Mouse (Mus musculus) heart, embryonic 15.5 days (tissue): ENCODE measurements around the gene Myo18a. TPM values are rescaled to one million over a fixed set of nuclear protein-coding genes. Genes with fewer than 3 reads are reported as not detected.

Experiments used
- ATAC-seq: fragments of 200-750 bp; cut with Nextera tagmentation; replicated peaks from 2 replicates; pipeline ENCODE4 v1.8.0; 2017; ENCODE audit warnings: low read depth, moderate TSS enrichment; ENCODE audit not compliant: insufficient number of reproducible peaks, insufficient read depth, low FRiP score
- H3K27ac ChIP-seq: fragments of 300-500 bp; sonication (generic); 2 replicates; pipeline ENCODE4 v1.5.1; 2015; ENCODE audit warnings: mild to moderate bottlenecking, inconsistent platforms
- H3K27me3 ChIP-seq: fragments of 300-500 bp; sonication (generic); 2 replicates; pipeline ENCODE4 v1.6.1; 2015; ENCODE audit warnings: inconsistent platforms
- H3K36me3 ChIP-seq: fragments of 300-500 bp; sonication (generic); 2 replicates; pipeline ENCODE4 v1.6.1; 2015; ENCODE audit warnings: mild to moderate bottlenecking, inconsistent platforms
- H3K4me1 ChIP-seq: fragments of 300-500 bp; sonication (generic); replicated peaks from 2 replicates; pipeline ENCODE4 v1.6.1; 2015; ENCODE audit warnings: inconsistent platforms
- H3K4me2 ChIP-seq: fragments of 300-500 bp; sonication (generic); 2 replicates; pipeline ENCODE4 v1.6.1; 2015; ENCODE audit warnings: inconsistent platforms, mild to moderate bottlenecking, moderate library complexity
- H3K4me3 ChIP-seq: fragments of 300-500 bp; sonication (generic); 2 replicates; pipeline ENCODE4 v1.5.1; 2015; ENCODE audit warnings: mild to moderate bottlenecking, inconsistent platforms
- H3K9ac ChIP-seq: fragments of 300-500 bp; sonication (generic); 2 replicates; pipeline ENCODE4 v1.6.1; 2015; ENCODE audit warnings: mild to moderate bottlenecking, inconsistent platforms
- H3K9me3 ChIP-seq: fragments of 300-500 bp; sonication (generic); replicated peaks from 2 replicates; pipeline ENCODE4 v1.6.1; 2016; ENCODE audit warnings: inconsistent platforms
- WGBS: fragments of 180-500 bp; shearing (Covaris S2); methylation state at CpG from one replicate; pipeline ENCODE4 v1.1.7; 2015; ENCODE audit warnings: mixed read lengths; 5-methylcytosine and 5-hydroxymethylcytosine counted together
- polyA plus RNA-seq: library from polyadenylated mRNA; unstranded; fragments of >200 nt; fragmentation: Nextera tagmentation; extraction: Ambion mirVana; gene quantifications from 2 replicates; pipeline ENCODE4 v1.2.1, GENCODE M21; 2015

Gene Myo18a
- polyA plus RNA-seq, 1 experiment from 2014 or later, result 107 TPM

DNA sequence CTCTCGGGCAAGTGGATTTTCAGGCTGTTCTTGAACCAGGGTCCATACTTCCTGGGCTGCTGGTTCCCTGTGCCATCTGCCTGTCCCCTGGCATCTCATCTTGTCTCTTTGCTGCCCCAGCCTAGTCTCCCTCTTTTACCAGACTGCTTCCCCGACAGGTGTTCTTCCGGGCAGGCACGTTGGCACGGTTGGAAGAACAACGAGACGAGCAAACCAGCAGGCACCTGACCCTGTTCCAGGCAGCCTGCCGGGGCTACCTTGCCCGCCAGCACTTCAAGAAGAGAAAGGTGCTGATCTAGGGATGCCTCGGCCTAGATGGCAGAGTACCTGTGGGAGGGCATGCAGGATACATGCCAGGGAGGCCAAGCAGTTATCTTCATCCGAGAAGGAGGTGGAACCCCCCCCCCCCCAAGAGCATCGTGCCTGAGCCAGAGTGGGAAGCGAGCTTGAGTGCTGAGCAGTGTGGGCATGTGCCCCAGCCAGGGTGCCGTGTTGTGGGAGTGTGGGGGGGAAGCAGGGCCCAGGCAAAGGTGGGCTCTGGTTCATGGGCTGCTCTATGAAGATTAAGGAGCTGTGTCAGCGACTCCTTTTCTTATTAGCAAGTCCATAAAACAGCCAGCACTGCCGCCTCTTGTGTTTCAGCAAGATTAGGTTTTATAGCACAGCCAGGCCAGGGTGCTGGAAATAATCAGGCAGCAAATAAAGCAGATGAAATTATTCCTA lies 77.6 kb downstream of the Myo18a start:
- peaks cover 15% of the 10 kb centered on the region for H3K4me1 ChIP-seq
- no peaks in the 10 kb centered on the region for H3K9me3 ChIP-seq
- ATAC-seq, result no peak
- H3K27me3 ChIP-seq, result no peaks in the 10 kb centered on the region
- H3K4me2 ChIP-seq, result no peak overlapping the region
- H3K27ac ChIP-seq, result no peak overlapping the region
- peaks cover 80% of the 10 kb centered on the region for H3K36me3 ChIP-seq
- H3K9ac ChIP-seq, result no peak overlapping the region
- 83% methylated on average over 16 of the region's 16 CpGs for WGBS
- no peak overlapping the region for H3K4me3 ChIP-seq

DNA sequence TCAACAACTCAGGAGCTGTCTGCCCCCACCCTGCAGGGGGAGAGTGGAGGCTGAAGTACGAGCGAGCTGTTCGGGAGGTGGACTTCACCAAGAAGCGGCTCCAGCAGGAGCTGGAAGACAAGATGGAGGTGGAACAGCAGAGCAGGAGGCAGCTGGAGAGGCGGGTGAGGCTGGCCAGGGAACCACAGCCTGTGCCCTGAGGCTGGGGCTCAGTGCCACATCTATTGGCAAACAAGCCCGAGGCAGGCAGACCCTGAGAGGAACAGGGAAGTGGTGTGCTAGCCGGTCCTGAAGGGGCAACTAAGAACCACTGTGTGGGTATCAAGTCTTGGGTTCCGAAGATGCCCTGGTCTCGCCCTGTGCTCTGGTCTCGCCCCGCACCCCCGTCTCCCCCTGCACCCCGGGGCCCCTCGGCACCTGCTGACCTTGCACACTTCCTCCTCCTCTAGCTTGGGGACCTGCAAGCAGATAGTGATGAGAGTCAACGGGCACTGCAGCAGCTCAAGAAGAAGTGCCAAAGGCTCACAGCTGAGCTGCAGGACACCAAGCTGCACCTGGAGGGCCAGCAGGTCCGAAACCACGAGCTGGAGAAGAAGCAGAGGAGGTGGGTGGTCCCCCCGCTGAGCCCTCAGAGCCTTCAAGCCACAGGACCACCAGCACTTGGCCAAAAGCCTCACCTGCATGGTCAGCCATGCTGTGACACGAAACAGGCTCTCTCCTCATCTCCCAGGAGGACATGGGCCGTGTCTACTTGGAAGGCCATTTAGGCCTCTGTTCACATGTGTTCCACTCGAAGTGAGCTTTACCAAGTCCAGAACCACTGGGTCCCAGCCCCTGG lies 80.2 kb downstream of the Myo18a start:
- H3K27ac ChIP-seq, result no peak overlapping the region
- no peaks in the 10 kb centered on the region for H3K9me3 ChIP-seq
- no peaks in the 10 kb centered on the region for H3K4me1 ChIP-seq
- no peak overlapping the region for H3K9ac ChIP-seq
- no peak overlapping the region for H3K4me3 ChIP-seq
- no peak for ATAC-seq
- no peaks in the 10 kb centered on the region for H3K27me3 ChIP-seq
- peaks cover 90% of the 10 kb centered on the region for H3K36me3 ChIP-seq
- WGBS, result 84% methylated on average over 21 of the region's 21 CpGs
- H3K4me2 ChIP-seq, result no peak overlapping the region

DNA sequence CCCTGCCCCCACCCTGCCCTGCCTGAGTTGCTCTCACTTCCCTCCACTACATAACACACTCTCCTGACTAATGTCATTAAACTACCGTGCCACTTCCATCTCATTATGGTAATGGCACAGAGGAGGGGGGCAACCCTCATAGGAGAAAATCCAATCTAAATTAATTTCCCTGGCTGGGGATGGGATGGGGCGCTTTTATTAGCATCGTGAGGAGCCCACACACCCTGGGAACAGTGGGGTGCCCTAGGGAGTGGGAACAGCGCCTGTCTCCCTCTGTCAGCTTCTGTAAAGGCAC lies 80.8 kb downstream of the Myo18a start:
- no peak overlapping the region for H3K4me3 ChIP-seq
- ATAC-seq, result no peak
- no peak overlapping the region for H3K27ac ChIP-seq
- H3K9ac ChIP-seq, result no peak overlapping the region
- no peaks in the 10 kb centered on the region for H3K27me3 ChIP-seq
- no peaks in the 10 kb centered on the region for H3K4me1 ChIP-seq
- no peaks in the 10 kb centered on the region for H3K9me3 ChIP-seq
- 76% methylated on average over 4 of the region's 4 CpGs for WGBS
- no peak overlapping the region for H3K4me2 ChIP-seq
- peaks cover 95% of the 10 kb centered on the region for H3K36me3 ChIP-seq

DNA sequence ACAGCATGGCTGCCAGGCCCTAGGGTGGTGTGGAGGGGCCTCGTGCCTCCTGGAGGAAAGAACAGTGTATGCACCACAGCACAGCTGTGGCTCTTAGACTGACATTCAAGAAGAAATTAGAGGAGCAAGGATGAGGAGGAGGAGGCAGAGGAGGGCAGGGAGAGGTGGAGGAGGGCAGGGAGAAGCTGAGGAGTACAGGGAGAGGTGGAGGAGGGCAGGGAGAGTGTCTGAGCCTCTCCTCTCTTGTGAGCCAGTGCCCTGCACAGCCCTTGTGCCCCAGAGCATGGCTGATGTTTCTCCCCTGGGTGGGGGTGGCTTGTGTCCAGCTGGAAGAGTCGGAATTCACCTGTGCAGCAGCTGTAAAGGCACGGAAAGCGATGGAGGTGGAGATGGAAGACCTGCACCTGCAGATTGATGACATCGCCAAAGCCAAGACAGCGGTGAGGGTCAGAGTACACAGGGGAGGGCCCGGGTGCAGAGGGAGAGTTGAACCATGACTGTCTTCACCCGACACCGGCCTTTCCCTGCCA lies 84.6 kb downstream of the Myo18a start:
- Histone ChIP-seq H3K4me1 (0 out of 2 replicates have a peak, but pooled peaks cover 8% of the 10 kb centered on the region), H3K27ac (no peak overlapping the region), H3K9ac (no peak overlapping the region), H3K36me3 (peaks cover 94% of the 10 kb centered on the region), H3K4me2 (no peak overlapping the region), H3K9me3 (no peaks in the 10 kb centered on the region), H3K27me3 (no peaks in the 10 kb centered on the region), H3K4me3 (no peak overlapping the region)
- ATAC-seq, result no peak
- WGBS, result 62% methylated on average over 9 of the region's 9 CpGs

DNA sequence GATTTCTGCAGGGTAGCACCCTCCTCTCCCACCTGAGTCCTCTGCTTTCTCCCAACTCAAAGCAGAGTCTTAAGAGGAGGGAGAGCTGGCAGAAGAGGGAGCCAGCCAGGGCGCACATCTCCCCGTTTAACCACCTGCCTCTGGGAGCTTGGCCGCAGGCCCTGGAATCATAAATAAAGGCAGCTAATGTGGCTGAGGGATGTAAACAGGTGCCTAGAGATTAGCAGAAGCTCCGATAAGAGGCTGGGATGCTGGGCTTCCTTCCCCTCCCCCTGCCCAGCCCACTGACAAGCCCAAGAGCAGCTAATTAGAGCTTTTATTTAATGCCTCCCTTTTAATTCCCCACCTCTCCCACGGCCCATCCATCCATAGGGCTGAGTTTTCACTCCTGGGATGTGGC lies 85.1 kb downstream of the Myo18a start:
- H3K4me3 ChIP-seq, result no peak overlapping the region
- WGBS, result 43% methylated on average over 5 of the region's 5 CpGs
- no peak overlapping the region for H3K27ac ChIP-seq
- no peaks in the 10 kb centered on the region for H3K9me3 ChIP-seq
- peaks cover 93% of the 10 kb centered on the region for H3K36me3 ChIP-seq
- H3K27me3 ChIP-seq, result no peaks in the 10 kb centered on the region
- no peak overlapping the region for H3K4me2 ChIP-seq
- no peak overlapping the region for H3K9ac ChIP-seq
- 0 out of 2 replicates have a peak, but pooled peaks cover 8% of the 10 kb centered on the region for H3K4me1 ChIP-seq
- no peak for ATAC-seq

DNA sequence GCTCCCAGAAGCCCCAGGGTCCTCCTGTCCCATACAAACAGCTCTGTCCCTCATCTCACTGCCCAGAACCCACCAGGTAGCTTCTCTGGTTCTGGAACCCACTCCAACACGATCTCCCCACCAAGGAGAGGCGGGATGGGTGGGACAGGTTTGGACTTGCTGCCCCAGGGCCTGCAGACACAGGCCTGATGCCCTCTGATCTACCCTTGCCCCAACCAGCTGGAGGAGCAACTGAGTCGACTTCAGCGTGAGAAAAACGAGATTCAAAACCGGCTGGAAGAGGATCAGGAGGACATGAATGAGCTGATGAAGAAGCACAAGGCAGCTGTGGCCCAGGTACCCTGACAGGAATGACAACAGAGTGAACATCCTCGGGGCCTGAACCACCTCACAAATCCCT lies 86.1 kb downstream of the Myo18a start:
- Histone ChIP-seq H3K36me3 (peaks cover 93% of the 10 kb centered on the region), H3K9ac (no peak overlapping the region), H3K4me2 (no peak overlapping the region), H3K27me3 (no peaks in the 10 kb centered on the region), H3K4me3 (no peak overlapping the region), H3K9me3 (no peaks in the 10 kb centered on the region), H3K4me1 (0 out of 2 replicates have a peak, but pooled peaks cover 8% of the 10 kb centered on the region), H3K27ac (no peak overlapping the region)
- no peak for ATAC-seq
- WGBS, result 71% methylated on average over 7 of the region's 7 CpGs

DNA sequence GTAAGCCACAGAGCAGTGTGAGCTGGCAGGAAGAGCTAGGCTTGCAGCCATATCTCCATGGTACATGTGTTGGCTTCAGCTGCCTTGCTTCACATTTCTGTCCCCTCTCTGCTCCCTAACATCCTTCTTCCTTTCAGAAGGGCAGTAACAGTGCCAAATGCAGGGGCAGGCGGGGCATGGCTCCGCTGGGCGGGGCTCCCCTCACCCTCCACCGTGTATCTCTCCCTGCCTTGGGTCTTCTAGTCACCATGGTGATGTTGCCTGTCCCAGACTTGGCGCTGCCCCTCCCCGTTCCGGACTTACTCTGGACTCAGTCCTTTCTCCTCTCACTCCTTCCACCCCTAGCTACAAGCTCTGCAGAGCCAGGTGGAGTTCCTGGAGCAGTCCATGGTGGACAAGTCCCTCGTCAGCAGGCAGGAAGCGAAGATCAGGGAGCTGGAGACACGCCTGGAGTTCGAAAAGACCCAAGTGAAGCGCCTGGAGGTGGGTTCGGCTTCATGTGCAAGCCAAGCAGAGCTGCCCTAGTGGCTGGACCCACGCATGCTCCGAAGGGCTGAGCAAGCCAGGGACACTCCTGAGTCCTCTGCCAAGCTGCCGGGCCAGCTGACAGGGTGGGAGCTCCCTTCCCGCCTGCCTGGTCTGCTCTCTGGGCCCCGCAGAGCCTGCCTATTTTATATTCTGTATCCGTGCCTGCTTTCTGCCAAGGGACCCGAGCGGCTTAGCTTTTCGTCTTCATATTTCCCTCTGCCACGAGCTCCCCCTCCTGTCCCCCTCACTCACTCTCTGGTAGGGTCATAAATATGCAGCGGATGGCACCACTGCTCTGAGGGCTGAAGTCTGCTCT lies 87.6 kb downstream of the Myo18a start:
- H3K27ac ChIP-seq, result peak overlapping the region; percentile 21; the same call in 1 of the 2 replicates
- 0 out of 2 replicates have a peak, but pooled peaks cover 8% of the 10 kb centered on the region for H3K4me1 ChIP-seq
- H3K4me2 ChIP-seq, result no peak overlapping the region
- H3K4me3 ChIP-seq, result no peak overlapping the region
- peaks cover 93% of the 10 kb centered on the region for H3K36me3 ChIP-seq
- H3K9me3 ChIP-seq, result no peaks in the 10 kb centered on the region
- 0 out of 2 replicates have a peak, but pooled peaks have one; percentile 28 for ATAC-seq
- 58% methylated on average over 24 of the region's 24 CpGs for WGBS
- H3K9ac ChIP-seq, result no peak overlapping the region
- H3K27me3 ChIP-seq, result no peaks in the 10 kb centered on the region

DNA sequence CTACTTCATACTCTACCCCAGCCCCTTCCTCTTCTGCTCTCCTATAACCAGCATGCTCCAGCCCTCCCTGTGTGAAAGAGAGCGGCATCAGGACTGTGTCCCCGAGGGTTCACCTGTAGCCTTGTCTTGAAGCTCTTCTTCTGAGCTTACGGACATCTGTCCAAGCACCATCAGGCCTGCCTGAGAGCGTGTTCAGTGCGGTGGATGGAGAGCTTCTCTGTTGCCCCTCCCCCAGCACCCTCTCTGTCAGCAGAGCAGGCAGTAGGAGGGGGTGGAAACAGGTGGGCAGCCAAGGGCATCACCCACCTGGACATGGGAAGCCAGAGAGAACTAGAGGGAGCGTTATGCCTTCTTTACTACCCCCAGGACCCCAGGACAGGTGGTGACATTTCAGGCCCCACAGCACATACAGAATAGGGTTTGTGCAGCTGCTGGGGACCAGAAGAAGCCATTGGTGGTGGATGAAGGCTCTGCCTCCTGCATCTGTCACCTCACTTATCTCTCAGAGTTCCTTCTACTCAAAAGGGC lies 88.5 kb downstream of the Myo18a start:
- Histone ChIP-seq H3K27me3 (no peaks in the 10 kb centered on the region), H3K9ac (no peak overlapping the region), H3K9me3 (no peaks in the 10 kb centered on the region), H3K4me3 (no peak overlapping the region), H3K36me3 (peaks cover 93% of the 10 kb centered on the region), H3K27ac (no peak overlapping the region), H3K4me1 (0 out of 2 replicates have a peak, but pooled peaks cover 8% of the 10 kb centered on the region), H3K4me2 (no peak overlapping the region)
- WGBS, result 66% methylated on average over 6 of the region's 6 CpGs
- ATAC-seq, result no peak

DNA sequence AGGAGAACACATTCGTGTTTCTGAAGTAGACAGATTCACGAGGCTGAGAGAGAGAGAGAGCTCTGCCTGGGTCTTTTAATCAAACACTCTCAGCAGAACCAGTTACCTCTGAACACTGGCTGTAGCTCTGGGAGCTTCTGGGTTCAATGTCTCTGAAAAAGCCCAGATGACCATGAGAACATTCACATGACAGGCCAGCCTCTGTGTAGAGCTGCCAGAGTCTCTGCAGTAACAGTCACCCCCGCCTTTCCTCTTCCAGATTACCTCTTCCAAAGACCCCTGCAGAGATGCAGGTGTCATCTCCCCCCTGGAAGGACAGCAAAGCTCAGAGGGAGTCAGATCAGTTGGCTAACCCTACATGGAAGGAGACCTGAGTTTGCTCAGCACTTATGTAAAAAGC lies 89.1 kb downstream of the Myo18a start:
- no peaks in the 10 kb centered on the region for H3K27me3 ChIP-seq
- H3K4me2 ChIP-seq, result no peak overlapping the region
- no peak for ATAC-seq
- no peak overlapping the region for H3K27ac ChIP-seq
- 0 out of 2 replicates have a peak, but pooled peaks cover 8% of the 10 kb centered on the region for H3K4me1 ChIP-seq
- no peak overlapping the region for H3K9ac ChIP-seq
- WGBS, result 51% methylated on average over 3 of the region's 3 CpGs
- H3K9me3 ChIP-seq, result no peaks in the 10 kb centered on the region
- H3K4me3 ChIP-seq, result no peak overlapping the region
- peaks cover 88% of the 10 kb centered on the region for H3K36me3 ChIP-seq

DNA sequence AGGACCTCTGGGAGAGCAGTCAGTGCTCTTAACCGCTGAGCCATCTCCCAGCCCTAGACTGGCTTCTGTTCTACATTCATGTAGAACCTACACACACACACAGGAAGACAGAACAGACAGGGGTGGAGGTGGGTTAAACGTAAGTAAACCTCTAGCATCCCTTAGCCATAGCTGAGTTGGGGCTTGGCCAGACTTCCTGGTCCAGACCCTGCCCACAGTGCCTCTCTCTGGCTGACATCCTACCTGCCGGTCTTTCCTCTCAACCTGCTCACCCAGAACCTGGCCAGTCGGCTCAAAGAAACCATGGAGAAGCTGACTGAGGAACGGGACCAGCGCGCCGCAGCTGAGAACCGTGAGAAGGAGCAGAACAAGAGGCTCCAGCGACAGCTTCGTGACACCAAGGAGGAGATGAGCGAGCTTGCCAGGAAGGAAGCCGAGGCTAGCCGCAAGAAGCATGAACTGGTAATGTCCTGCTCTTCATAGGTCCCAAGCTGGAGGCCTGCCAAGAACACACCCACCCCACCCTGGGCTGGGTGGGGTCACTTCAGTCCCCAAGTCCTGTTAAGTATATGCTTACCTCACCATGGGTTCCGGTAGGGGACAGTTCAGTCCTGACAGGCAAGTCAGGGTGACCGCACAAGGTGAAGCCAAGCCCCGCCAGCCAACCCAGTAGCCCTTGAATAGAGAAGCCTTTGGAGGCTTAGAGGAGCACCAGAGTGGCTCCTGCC lies 90.1 kb downstream of the Myo18a start:
- ATAC-seq, result no peak
- Histone ChIP-seq H3K4me3 (no peak overlapping the region), H3K36me3 (peaks cover 88% of the 10 kb centered on the region), H3K27ac (no peak overlapping the region), H3K27me3 (no peaks in the 10 kb centered on the region), H3K4me2 (no peak overlapping the region), H3K9me3 (no peaks in the 10 kb centered on the region), H3K9ac (no peak overlapping the region), H3K4me1 (0 out of 2 replicates have a peak, but pooled peaks cover 8% of the 10 kb centered on the region)
- 88% methylated on average over 17 of the region's 17 CpGs for WGBS
